Mouse (Mus musculus) small intestine, adult 2 months (tissue): ENCODE measurements around the gene Gpc6.

Source experiments
- CTCF ChIP-seq: fragments of 200-500 bp; IDR thresholded peaks from 2 replicates; pipeline ENCODE4 v1.5.1; 2012; ENCODE audit warnings: low read depth, mild to moderate bottlenecking, control low read depth, inconsistent platforms, low read length, moderate library complexity, mixed read lengths; ENCODE audit not compliant: insufficient replicate concordance, insufficient read length; ENCODE audit errors: extremely low read depth
- POLR2A ChIP-seq: fragments of 200-500 bp; IDR thresholded peaks from 2 replicates; pipeline ENCODE4 v1.6.1; 2012; ENCODE audit warnings: low read depth, mild to moderate bottlenecking, control low read depth, inconsistent platforms, low read length, moderate library complexity

- TF ChIP-seq CTCF (no peak), POLR2A (no peak)
Observed at GRCm38 (mm10) chr14:117674482-117674881, 749.4 kb downstream of the Gpc6 start.
